Mouse (Mus musculus): ENCODE measurements around the gene Ppp1r35. TPM values are rescaled to one million over a fixed set of nuclear protein-coding genes. Genes with fewer than 3 reads are reported as not detected.
A peak's percentile ranks its signal among the peaks of the same experiment; 100 is the strongest.

The Ppp1r35 gene
- polyA plus RNA-seq, 1 experiment from 2014 or later = 14.8 TPM

DNA sequence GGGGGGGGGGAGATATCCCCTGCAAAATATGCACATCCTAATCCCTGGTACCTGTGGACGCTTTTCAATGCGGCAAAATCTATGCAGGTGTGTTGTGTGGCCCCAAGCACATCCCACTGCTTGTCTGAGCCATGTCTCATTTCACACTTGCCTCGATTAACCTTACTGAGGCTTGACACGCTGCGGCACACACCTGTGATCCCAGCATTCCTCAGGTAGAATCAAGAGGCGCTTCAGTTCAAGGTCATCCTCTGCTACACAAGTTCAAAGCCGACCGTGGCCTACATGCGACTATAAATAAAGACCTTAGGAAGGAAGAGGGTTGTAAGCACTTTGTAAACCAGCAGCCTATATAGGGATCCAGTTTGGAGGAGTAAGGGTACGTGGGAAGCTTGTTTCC, 36.6 kb upstream of the Ppp1r35 start:
- no peaks in the 10 kb centered on the region for H3K27me3 ChIP-seq (ENCODE audit: control insufficient read depth, insufficient read depth, low read depth, low read length)
- H3K4me1 ChIP-seq (ENCODE audit: control insufficient read depth, low read depth, low read length) = peaks cover 37% of the 10 kb centered on the region
- no peaks in the 10 kb centered on the region for H3K36me3 ChIP-seq (ENCODE audit: control insufficient read depth, insufficient read depth)
- no peak for ATAC-seq (ENCODE audit: low read depth)
- WGBS (ENCODE audit: insufficient replicate concordance) = 63% methylated on average over 10 of the region's 10 CpGs
- H3K4me2 ChIP-seq (ENCODE audit: low read depth, low read length) = peak overlapping the region; percentile 99
- H3K27ac ChIP-seq (ENCODE audit: low read length) = no peak overlapping the region
- no peaks in the 10 kb centered on the region for H3K9me3 ChIP-seq (replicated peaks; ENCODE audit: control insufficient read depth, low read length)
- H3K9ac ChIP-seq (ENCODE audit: low read depth, low read length) = no peak overlapping the region
- no peak overlapping the region; the same call in 1 of the 2 replicates for H3K4me3 ChIP-seq (ENCODE audit: low read depth, low read length)

DNA sequence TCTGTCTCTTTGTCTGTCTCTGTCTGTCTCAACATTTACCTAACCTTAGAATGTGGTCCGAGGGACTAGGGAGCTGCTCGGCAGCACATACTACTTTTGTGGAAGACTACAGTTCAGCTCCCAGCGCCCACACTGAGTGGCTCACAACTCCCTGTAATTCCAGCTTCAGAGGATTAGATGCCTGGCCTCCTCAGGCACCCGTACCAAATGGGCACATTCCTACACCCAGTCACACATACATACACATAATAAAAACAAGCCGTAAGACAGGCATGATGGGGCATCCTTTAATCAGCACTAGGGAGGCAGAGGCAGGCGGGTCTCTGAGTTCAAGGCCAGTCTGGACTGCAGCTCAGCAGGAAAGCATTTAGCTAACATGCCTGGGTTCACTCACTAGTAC, 35.8 kb upstream of the Ppp1r35 start:
- H3K4me3 ChIP-seq (ENCODE audit: low read depth, low read length) = no peak overlapping the region
- H3K4me1 ChIP-seq (ENCODE audit: control insufficient read depth, low read depth, low read length) = peaks cover 42% of the 10 kb centered on the region
- H3K27me3 ChIP-seq (ENCODE audit: control insufficient read depth, insufficient read depth, low read depth, low read length) = no peaks in the 10 kb centered on the region
- no peak overlapping the region for H3K27ac ChIP-seq (ENCODE audit: low read length)
- WGBS (ENCODE audit: insufficient replicate concordance) = 82% methylated on average over 6 of the region's 6 CpGs
- H3K4me2 ChIP-seq (ENCODE audit: low read depth, low read length) = no peak overlapping the region
- H3K36me3 ChIP-seq (ENCODE audit: control insufficient read depth, insufficient read depth) = no peaks in the 10 kb centered on the region
- no peaks in the 10 kb centered on the region for H3K9me3 ChIP-seq (replicated peaks; ENCODE audit: control insufficient read depth, low read length)
- no peak for ATAC-seq (ENCODE audit: low read depth)
- no peak overlapping the region for H3K9ac ChIP-seq (ENCODE audit: low read depth, low read length)

DNA sequence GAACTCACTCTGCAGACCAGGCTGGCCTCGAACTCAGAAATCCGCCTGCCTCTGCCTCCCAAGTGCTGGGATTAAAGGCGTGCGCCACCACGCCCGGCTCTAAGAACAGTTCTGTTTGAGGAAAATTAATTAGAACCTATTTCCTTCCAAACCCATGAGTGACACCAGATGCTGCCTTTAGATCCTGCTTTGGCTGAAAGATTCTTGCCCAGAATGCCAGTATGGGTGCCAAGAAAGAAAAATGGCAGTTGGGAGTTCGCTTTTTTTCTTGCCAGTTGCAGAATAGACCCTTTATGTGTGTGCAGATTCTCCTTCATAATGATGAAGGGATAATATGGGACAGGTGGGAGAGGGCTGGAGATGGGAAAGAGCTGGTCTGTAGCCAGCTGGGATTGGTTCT, 34.5 kb upstream of the Ppp1r35 start:
- ATAC-seq (ENCODE audit: low read depth) = no peak
- no peak overlapping the region for H3K4me2 ChIP-seq (ENCODE audit: low read depth, low read length)
- H3K9me3 ChIP-seq (replicated peaks; ENCODE audit: control insufficient read depth, low read length) = no peaks in the 10 kb centered on the region
- H3K9ac ChIP-seq (ENCODE audit: low read depth, low read length) = no peak overlapping the region
- peaks cover 56% of the 10 kb centered on the region for H3K4me1 ChIP-seq (ENCODE audit: control insufficient read depth, low read depth, low read length)
- H3K4me3 ChIP-seq (ENCODE audit: low read depth, low read length) = no peak overlapping the region
- 84% methylated on average over 7 of the region's 7 CpGs for WGBS (ENCODE audit: insufficient replicate concordance)
- no peak overlapping the region for H3K27ac ChIP-seq (ENCODE audit: low read length)
- H3K36me3 ChIP-seq (ENCODE audit: control insufficient read depth, insufficient read depth) = no peaks in the 10 kb centered on the region
- no peaks in the 10 kb centered on the region for H3K27me3 ChIP-seq (ENCODE audit: control insufficient read depth, insufficient read depth, low read depth, low read length)

DNA sequence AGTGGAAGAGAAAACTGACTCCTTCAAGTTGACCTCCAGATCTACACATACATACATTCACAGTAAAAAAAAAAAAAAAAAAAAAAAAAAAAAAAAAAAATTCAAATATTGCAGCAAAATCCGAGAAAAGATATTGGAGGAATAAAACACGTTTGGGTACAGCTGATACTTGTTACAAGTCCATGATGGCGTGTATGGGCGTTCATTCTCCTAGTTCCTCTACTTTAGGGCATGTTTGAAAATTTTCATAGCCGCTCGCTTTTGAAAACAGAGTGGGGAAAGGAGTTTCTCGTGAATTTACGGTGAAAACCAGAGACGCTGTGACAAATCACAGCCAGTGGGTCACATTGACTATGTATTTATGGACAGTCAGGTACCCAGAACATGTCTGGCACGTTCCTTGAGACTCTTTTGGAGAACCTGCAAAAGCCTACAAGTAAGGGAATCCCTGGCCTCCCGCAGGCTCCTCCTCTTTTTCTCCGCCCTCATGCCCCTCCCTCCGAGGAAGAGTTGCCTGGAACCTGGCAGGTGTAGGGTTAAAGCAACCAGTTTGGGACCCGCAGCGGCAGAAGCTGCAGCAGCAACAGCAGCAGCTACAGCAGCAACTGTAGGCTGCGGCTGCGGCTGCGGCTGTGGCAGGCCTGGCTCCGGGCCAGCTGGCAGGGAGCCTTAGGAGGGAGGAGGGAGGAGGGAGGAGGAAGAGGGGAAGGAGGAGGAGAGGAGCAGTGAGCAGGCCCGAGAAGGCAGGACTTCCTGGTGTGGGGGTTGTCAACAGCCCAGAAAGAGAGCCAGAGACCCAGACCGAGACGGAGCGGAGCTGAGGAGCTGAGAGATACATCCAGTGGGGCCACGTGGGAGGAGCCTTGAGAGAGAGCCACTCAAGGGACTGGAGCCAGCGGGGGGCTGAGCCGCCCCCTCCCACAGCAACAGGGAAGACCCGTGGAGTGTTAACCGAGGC, 33.2 kb upstream of the Ppp1r35 start, which contains the start of gene Tsc22d4:
Tsc22d4 (plus strand) TSS at position 517 of the 958 bp plus-strand sequence.
- ATAC-seq (ENCODE audit: low read depth) = peak; percentile 74
- 4% methylated on average over 28 of the region's 28 CpGs for WGBS (ENCODE audit: insufficient replicate concordance)
- Histone ChIP-seq H3K27me3 (ENCODE audit: control insufficient read depth, insufficient read depth, low read depth, low read length) (no peaks in the 10 kb centered on the region), H3K4me1 (ENCODE audit: control insufficient read depth, low read depth, low read length) (peaks cover 53% of the 10 kb centered on the region), H3K36me3 (ENCODE audit: control insufficient read depth, insufficient read depth) (no peaks in the 10 kb centered on the region), H3K4me3 (ENCODE audit: low read depth, low read length) (peak within 1 kb of the TSS; percentile 88), H3K27ac (ENCODE audit: low read length) (peak within 1 kb of the TSS; percentile 99), H3K9ac (ENCODE audit: low read depth, low read length) (peak within 1 kb of the TSS; percentile 98), H3K9me3 (replicated peaks; ENCODE audit: control insufficient read depth, low read length) (no peaks in the 10 kb centered on the region), H3K4me2 (ENCODE audit: low read depth, low read length) (peak within 1 kb of the TSS; percentile 97)

DNA sequence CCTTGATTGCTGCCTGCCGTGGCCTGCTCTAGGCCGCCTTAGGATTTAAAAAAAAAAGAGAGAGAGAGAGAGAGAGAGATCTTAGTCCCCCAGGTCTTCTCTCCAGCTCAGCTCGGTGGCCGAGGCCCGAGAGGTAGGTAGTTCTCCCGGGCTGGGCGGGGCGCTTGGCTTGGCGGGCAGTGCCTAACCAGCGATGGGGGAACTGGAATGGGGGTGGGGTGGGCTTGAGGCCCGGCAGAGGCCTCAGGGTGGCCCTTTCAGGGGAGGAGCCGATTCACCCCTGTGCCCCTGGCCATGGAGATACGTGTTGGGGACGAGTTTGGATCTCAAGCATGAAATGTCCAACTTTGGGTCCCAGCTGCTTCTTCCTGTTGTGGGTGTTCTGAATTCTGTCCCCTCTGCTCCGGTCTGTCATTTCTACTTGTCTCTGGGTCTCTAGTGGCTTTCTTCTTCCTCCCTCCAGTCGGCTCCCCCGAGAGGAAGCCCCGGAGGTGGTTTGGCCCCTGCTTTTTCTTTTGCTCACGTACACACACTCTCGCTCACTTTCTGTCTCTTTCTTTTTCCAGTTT, 32.3 kb upstream of the Ppp1r35 start:
- peak; percentile 63 for ATAC-seq (ENCODE audit: low read depth)
- no peaks in the 10 kb centered on the region for H3K9me3 ChIP-seq (replicated peaks; ENCODE audit: control insufficient read depth, low read length)
- peak overlapping the region; percentile 88 for H3K4me3 ChIP-seq (ENCODE audit: low read depth, low read length)
- H3K4me2 ChIP-seq (ENCODE audit: low read depth, low read length) = peak overlapping the region; percentile 97
- H3K9ac ChIP-seq (ENCODE audit: low read depth, low read length) = peak overlapping the region; percentile 98
- peaks cover 44% of the 10 kb centered on the region for H3K4me1 ChIP-seq (ENCODE audit: control insufficient read depth, low read depth, low read length)
- H3K36me3 ChIP-seq (ENCODE audit: control insufficient read depth, insufficient read depth) = peaks cover 5% of the 10 kb centered on the region
- WGBS (ENCODE audit: insufficient replicate concordance) = under 1% methylated on average over 20 of the region's 20 CpGs
- H3K27ac ChIP-seq (ENCODE audit: low read length) = peak overlapping the region; percentile 99
- H3K27me3 ChIP-seq (ENCODE audit: control insufficient read depth, insufficient read depth, low read depth, low read length) = no peaks in the 10 kb centered on the region

DNA sequence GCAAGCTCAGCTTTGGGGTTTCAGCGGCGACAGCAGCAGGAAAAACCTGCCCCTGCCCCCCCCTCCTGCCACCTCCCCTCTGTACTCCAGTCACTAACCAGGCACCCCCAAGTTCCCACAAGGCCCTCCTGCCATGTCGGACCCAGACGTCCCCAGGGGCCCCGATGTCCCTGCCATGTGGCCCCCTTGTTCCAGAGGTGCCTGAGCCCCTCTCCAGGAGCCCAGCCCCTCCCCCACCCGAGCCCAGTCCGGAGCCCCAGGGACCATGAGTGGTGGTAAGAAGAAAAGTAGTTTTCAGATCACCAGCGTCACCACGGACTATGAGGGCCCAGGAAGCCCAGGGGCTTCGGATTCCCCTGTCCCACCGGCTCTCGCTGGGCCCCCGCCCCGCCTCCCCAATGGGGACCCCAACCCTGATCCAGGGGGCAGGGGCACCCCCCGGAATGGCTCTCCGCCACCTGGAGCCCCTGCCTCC, 31.8 kb upstream of the Ppp1r35 start:
- no peaks in the 10 kb centered on the region for H3K27me3 ChIP-seq (ENCODE audit: control insufficient read depth, insufficient read depth, low read depth, low read length)
- peak overlapping the region; percentile 99 for H3K27ac ChIP-seq (ENCODE audit: low read length)
- WGBS (ENCODE audit: insufficient replicate concordance) = 0% methylated on average over 16 of the region's 16 CpGs
- H3K36me3 ChIP-seq (ENCODE audit: control insufficient read depth, insufficient read depth) = peaks cover 10% of the 10 kb centered on the region
- no peaks in the 10 kb centered on the region for H3K9me3 ChIP-seq (replicated peaks; ENCODE audit: control insufficient read depth, low read length)
- no peak for ATAC-seq (ENCODE audit: low read depth)
- peak overlapping the region; percentile 88 for H3K4me3 ChIP-seq (ENCODE audit: low read depth, low read length)
- H3K9ac ChIP-seq (ENCODE audit: low read depth, low read length) = peak overlapping the region; percentile 98
- H3K4me1 ChIP-seq (ENCODE audit: control insufficient read depth, low read depth, low read length) = peaks cover 39% of the 10 kb centered on the region
- peak overlapping the region; percentile 97 for H3K4me2 ChIP-seq (ENCODE audit: low read depth, low read length)

DNA sequence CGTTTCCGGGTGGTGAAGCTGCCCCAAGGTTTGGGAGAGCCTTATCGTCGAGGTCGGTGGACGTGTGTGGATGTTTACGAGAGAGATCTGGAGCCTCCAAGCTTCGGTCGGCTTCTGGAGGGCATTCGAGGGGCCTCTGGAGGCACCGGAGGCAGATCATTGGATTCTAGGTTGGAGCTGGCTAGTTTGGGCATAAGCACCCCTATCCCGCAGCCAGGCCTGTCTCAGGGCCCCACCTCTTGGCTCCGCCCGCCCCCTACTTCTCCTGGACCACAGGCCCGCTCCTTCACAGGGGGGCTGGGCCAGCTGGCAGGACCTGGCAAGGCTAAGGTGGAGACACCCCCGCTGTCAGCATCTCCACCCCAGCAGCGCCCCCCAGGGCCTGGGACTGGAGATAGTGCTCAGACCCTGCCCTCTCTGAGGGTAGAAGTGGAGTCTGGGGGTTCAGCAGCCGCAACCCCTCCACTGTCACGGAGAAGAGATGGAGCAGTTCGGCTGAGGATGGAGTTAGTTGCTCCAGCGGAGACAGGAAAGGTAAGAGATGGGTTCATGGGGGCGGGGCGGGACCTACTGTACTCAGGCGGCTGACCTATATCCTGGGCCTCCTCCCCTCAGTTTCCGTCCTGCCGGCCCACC, 31.2 kb upstream of the Ppp1r35 start:
- Histone ChIP-seq H3K9ac (ENCODE audit: low read depth, low read length) (peak overlapping the region; percentile 98), H3K27me3 (ENCODE audit: control insufficient read depth, insufficient read depth, low read depth, low read length) (no peaks in the 10 kb centered on the region), H3K4me1 (ENCODE audit: control insufficient read depth, low read depth, low read length) (peaks cover 36% of the 10 kb centered on the region), H3K36me3 (ENCODE audit: control insufficient read depth, insufficient read depth) (peaks cover 14% of the 10 kb centered on the region), H3K9me3 (replicated peaks; ENCODE audit: control insufficient read depth, low read length) (no peaks in the 10 kb centered on the region), H3K4me2 (ENCODE audit: low read depth, low read length) (peak overlapping the region; percentile 97), H3K27ac (ENCODE audit: low read length) (peak overlapping the region; percentile 99), H3K4me3 (ENCODE audit: low read depth, low read length) (peak overlapping the region; percentile 88)
- peak; percentile 41 for ATAC-seq (ENCODE audit: low read depth)
- 2% methylated on average over 26 of the region's 26 CpGs for WGBS (ENCODE audit: insufficient replicate concordance)

DNA sequence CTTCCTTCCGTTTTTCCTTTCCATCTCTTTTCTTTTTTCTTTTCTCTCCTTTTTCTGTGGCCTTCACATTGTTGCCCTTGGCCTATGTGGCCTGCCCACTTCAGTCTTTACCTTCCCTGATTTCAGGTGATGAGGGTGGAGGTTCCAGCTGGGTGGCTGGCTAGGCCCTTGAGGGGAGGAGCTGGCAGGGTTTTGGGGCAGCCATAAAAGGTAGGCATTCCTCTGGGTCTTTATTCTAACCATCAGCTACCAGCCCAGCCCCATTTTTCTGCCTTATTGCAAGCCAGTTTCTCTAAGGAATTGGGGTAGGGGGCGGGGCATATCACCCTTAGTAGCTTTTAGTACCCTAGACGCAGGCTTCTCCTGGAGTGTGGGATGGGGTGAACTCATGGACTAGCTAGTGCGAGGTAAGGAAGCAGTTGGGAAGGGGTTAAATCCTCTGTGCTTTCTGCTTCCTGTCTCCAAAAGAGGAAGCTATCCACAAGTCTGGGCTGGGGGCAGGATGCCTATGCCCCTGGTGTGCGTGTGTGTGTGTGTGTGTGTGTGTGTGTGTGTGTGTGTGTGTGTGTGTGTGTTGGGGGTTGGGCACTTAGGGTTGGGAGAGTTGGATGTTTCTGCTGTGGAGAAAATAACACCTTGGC, 30.4 kb upstream of the Ppp1r35 start:
- H3K4me2 ChIP-seq (ENCODE audit: low read depth, low read length) = peak overlapping the region; percentile 97
- peaks cover 36% of the 10 kb centered on the region for H3K4me1 ChIP-seq (ENCODE audit: control insufficient read depth, low read depth, low read length)
- H3K9ac ChIP-seq (ENCODE audit: low read depth, low read length) = peak overlapping the region; percentile 98
- 22% methylated on average over 5 of the region's 5 CpGs for WGBS (ENCODE audit: insufficient replicate concordance)
- no peak for ATAC-seq (ENCODE audit: low read depth)
- H3K27me3 ChIP-seq (ENCODE audit: control insufficient read depth, insufficient read depth, low read depth, low read length) = no peaks in the 10 kb centered on the region
- peak overlapping the region; percentile 99 for H3K27ac ChIP-seq (ENCODE audit: low read length)
- H3K36me3 ChIP-seq (ENCODE audit: control insufficient read depth, insufficient read depth) = peaks cover 18% of the 10 kb centered on the region
- H3K4me3 ChIP-seq (ENCODE audit: low read depth, low read length) = peak overlapping the region; percentile 88
- no peaks in the 10 kb centered on the region for H3K9me3 ChIP-seq (replicated peaks; ENCODE audit: control insufficient read depth, low read length)

Measured in liver, embryonic 16.5 days (tissue).